Comparison of ENCODE assay signal across 8 mouse cellular contexts in genomic region chr17:57011236-57012141, GRCm38 (mm10). TPM values are rescaled to one million over a fixed set of nuclear protein-coding genes. Genes with fewer than 3 reads are reported as not detected.
DNase-seq lines count a peak whose midpoint lies in the region; ATAC-seq lines count a peak whose summit lies in the region.

Gene Gtf2f1, minus strand, starts transcription at chr17:57011288.
Gene Gm17949, plus strand, starts transcription at chr17:57011469.

- peaks cover 4 to 11% of the 10 kb centered on the region in 2 experiments; a peak in 2 of 4 replicates for H3K4me1 ChIP-seq in heart, embryonic 14.5 days (ENCODE audit: control insufficient read depth in 2 of 2, insufficient read depth in 2 of 2, low read length in 2 of 2)
- peaks cover 65% of the 10 kb centered on the region for H3K4me1 ChIP-seq in liver, embryonic 13.5 days (replicated peaks)
- H3K4me1 ChIP-seq in stomach, embryonic 16.5 days (ENCODE audit: control insufficient read depth, insufficient read depth, low read length) = peaks cover 19% of the 10 kb centered on the region; the same call in 1 of the 2 replicates

- peak; percentile 97 for DNase-seq in c-Kit-negative CD71-positive TER-119-positive erythroid progenitor cells, embryonic 14.5 days (ENCODE audit: low read depth, low spot score)
- peak; percentile 99 for DNase-seq in fibroblast of lung, adult 2 months (ENCODE audit: low read depth)
- DNase-seq in kidney, postnatal 14 days = peak; percentile 98
- peak; percentile 81 for DNase-seq in liver, embryonic 13.5 days
- peak; percentile 99 for DNase-seq in neural tube, embryonic 10.5 days (ENCODE audit: extremely low spot score, low spot score)

- H3K4me3 ChIP-seq in heart, embryonic 14.5 days (ENCODE audit: control insufficient read depth in 1 of 2, insufficient read depth in 1 of 2, low read depth in 1 of 2, low read length in 2 of 2) = peak within 1 kb of the TSS; percentile 86 to 95
- H3K4me3 ChIP-seq in liver, embryonic 13.5 days (replicated peaks) = peak within 1 kb of the TSS; percentile 78
- H3K4me3 ChIP-seq in stomach, embryonic 16.5 days (replicated peaks; ENCODE audit: low read length) = peak within 1 kb of the TSS; percentile 82

- H3K27ac ChIP-seq in heart, embryonic 14.5 days (replicated peaks in 1 of 2; ENCODE audit: control insufficient read depth in 1 of 2, insufficient read depth in 1 of 2, low read depth in 2 of 2, low read length in 2 of 2) = peak within 1 kb of the TSS; percentile 77 to 78
- peak within 1 kb of the TSS; percentile 92 for H3K27ac ChIP-seq in liver, embryonic 13.5 days
- H3K27ac ChIP-seq in stomach, embryonic 16.5 days (ENCODE audit: low read length) = peak within 1 kb of the TSS; percentile 95

- WGBS in heart, embryonic 14.5 days = under 1% methylated on average over 51 of the region's 51 CpGs
- WGBS in liver, embryonic 13.5 days (ENCODE audit: insufficient replicate concordance) = under 1% methylated on average over 51 of the region's 51 CpGs
- WGBS in stomach, embryonic 16.5 days = under 1% methylated on average over 51 of the region's 51 CpGs

- H3K36me3 ChIP-seq in heart, embryonic 14.5 days (ENCODE audit: control insufficient read depth, insufficient read depth, low read length) = peaks cover 32% of the 10 kb centered on the region
- peaks cover 32% of the 10 kb centered on the region for H3K36me3 ChIP-seq in liver, embryonic 13.5 days
- peaks cover 4% of the 10 kb centered on the region; the same call in 1 of the 2 replicates for H3K36me3 ChIP-seq in stomach, embryonic 16.5 days (ENCODE audit: control insufficient read depth, insufficient read depth, low read length)

- no peaks in the 10 kb centered on the region for H3K27me3 ChIP-seq in heart, embryonic 14.5 days (ENCODE audit: control insufficient read depth, insufficient read depth, low read length)
- H3K27me3 ChIP-seq in liver, embryonic 13.5 days = no peaks in the 10 kb centered on the region
- H3K27me3 ChIP-seq in stomach, embryonic 16.5 days (ENCODE audit: control insufficient read depth, insufficient read depth, low read length) = no peaks in the 10 kb centered on the region

- peak within 1 kb of the TSS; percentile 90 for H3K9ac ChIP-seq in heart, embryonic 14.5 days (ENCODE audit: low read length)
- peak within 1 kb of the TSS; percentile 93 for H3K9ac ChIP-seq in liver, embryonic 13.5 days
- H3K9ac ChIP-seq in stomach, embryonic 16.5 days (ENCODE audit: low read length) = peak within 1 kb of the TSS; percentile 87

- H3K9me3 ChIP-seq in heart, embryonic 14.5 days (ENCODE audit: control insufficient read depth, low read length) = no peaks in the 10 kb centered on the region
- H3K9me3 ChIP-seq in liver, embryonic 13.5 days (replicated peaks) = no peaks in the 10 kb centered on the region
- no peaks in the 10 kb centered on the region for H3K9me3 ChIP-seq in stomach, embryonic 16.5 days (replicated peaks; ENCODE audit: control insufficient read depth, low read length)

- H3K4me2 ChIP-seq in heart, embryonic 14.5 days (ENCODE audit: low read length) = peak within 1 kb of the TSS; percentile 74
- peak within 1 kb of the TSS; percentile 88 for H3K4me2 ChIP-seq in liver, embryonic 13.5 days
- H3K4me2 ChIP-seq in stomach, embryonic 16.5 days (ENCODE audit: low read depth, low read length) = peak within 1 kb of the TSS; percentile 91

- peak; percentile 91 for ATAC-seq in CD4-positive, CD25-positive, alpha-beta regulatory T cell, adult 4 months
- ATAC-seq in heart, embryonic 14.5 days (ENCODE audit: insufficient number of reproducible peaks, insufficient read depth, low FRiP score, low read depth) = peak; percentile 89
- ATAC-seq in liver, embryonic 13.5 days (ENCODE audit: low read depth) = peak; percentile 86
- peak; percentile 93 for ATAC-seq in stomach, embryonic 16.5 days (ENCODE audit: insufficient read depth, low FRiP score)

RNA-seq across cellular contexts. Expression of gene Gtf2f1, which starts in this region (rescaled TPM):
- polyA plus RNA-seq in CD4-positive, CD25-positive, alpha-beta regulatory T cell, adult 4 months (2017; shearing (Covaris generic)) = 100 to 1,000 TPM in 1 of 2 experiments, 10 to 100 TPM in 1; 72.1 to 102 TPM
- 29.2 and 31.0 TPM in 2 replicates for polyA plus RNA-seq in heart, embryonic 14.5 days (2014; fragmentation: Nextera tagmentation; extraction: Ambion mirVana)
- polyA plus RNA-seq in liver, embryonic 13.5 days (2015; fragmentation: Nextera tagmentation; extraction: Ambion mirVana) = 64.4 and 73.9 TPM in 2 replicates
- 58.0 and 63.2 TPM in 2 replicates for polyA plus RNA-seq in stomach, embryonic 16.5 days (2015; fragmentation: Nextera tagmentation; extraction: Ambion mirVana)

RNA-seq across cellular contexts. Expression of gene Gm17949, which starts in this region (rescaled TPM):
- 1 to 10 TPM in 1 of 2 experiments, not detected in 1; 1.5 TPM for polyA plus RNA-seq in CD4-positive, CD25-positive, alpha-beta regulatory T cell, adult 4 months (2017; shearing (Covaris generic))
- polyA plus RNA-seq in heart, embryonic 14.5 days (2014; fragmentation: Nextera tagmentation; extraction: Ambion mirVana) = 0.34 TPM in 1 of 2 replicates, not detected in the other
- 0.20 and 0.21 TPM in 2 replicates for polyA plus RNA-seq in liver, embryonic 13.5 days (2015; fragmentation: Nextera tagmentation; extraction: Ambion mirVana)
- polyA plus RNA-seq in stomach, embryonic 16.5 days (2015; fragmentation: Nextera tagmentation; extraction: Ambion mirVana) = 0.67 and 0.90 TPM in 2 replicates

Comparison
In these comparisons a context has a peak if more than half of its experiments do, and no peak if none do; other contexts are left out.
1. Peak in every context shown above with its lines: DNase-seq, ATAC-seq, H3K4me3 ChIP-seq and H3K27ac ChIP-seq.